Mouse (Mus musculus) forebrain, embryonic 11.5 days (tissue): ENCODE measurements at regions not wholly inside any gene's neighbourhood (a gene's known extent, or its start where the extent isn't known, plus 50 kb on each side); places are given as distances from the start of the nearest gene placed in this dataset.
A peak's percentile ranks its signal among the peaks of the same experiment; 100 is the strongest.

ENCODE experiments used
- ATAC-seq: fragments of 200-750 bp; cut with Nextera tagmentation; replicated peaks from 2 replicates; pipeline ENCODE4 v1.8.0; 2017; ENCODE audit warnings: moderate TSS enrichment; ENCODE audit not compliant: low FRiP score
- DNase-seq: peaks from one replicate; pipeline ENCODE4 v3.0.0-alpha.2; 2017; ENCODE audit warnings: low spot score
- H3K27ac ChIP-seq: fragments of 300-500 bp; sonication (generic); 2 replicates; pipeline ENCODE4 v1.5.1; 2014; ENCODE audit warnings: low read depth, low read length
- H3K27me3 ChIP-seq: fragments of 300-500 bp; sonication (generic); 2 replicates; pipeline ENCODE4 v1.6.1; 2014; ENCODE audit warnings: mild to moderate bottlenecking, low read length, mixed read lengths; ENCODE audit not compliant: control insufficient read depth, insufficient read depth
- H3K36me3 ChIP-seq: fragments of 300-500 bp; sonication (generic); 2 replicates; pipeline ENCODE4 v1.6.1; 2014; ENCODE audit warnings: mild to moderate bottlenecking, low read length, moderate library complexity, mixed read lengths; ENCODE audit not compliant: control insufficient read depth, insufficient read depth
- H3K4me1 ChIP-seq: fragments of 300-500 bp; sonication (generic); replicated peaks from 2 replicates; pipeline ENCODE4 v1.6.1; 2014; ENCODE audit warnings: low read length, mixed read lengths; ENCODE audit not compliant: control insufficient read depth, insufficient read depth
- H3K4me2 ChIP-seq: fragments of 300-500 bp; sonication (generic); 2 replicates; pipeline ENCODE4 v1.6.1; 2014; ENCODE audit warnings: low read depth, mild to moderate bottlenecking, low read length, moderate library complexity, mixed read lengths; ENCODE audit not compliant: severe bottlenecking
- H3K4me3 ChIP-seq: fragments of 300-500 bp; sonication (generic); 2 replicates; pipeline ENCODE4 v1.5.1; 2014; ENCODE audit warnings: low read depth, low read length
- H3K9ac ChIP-seq: fragments of 300-500 bp; sonication (generic); 2 replicates; pipeline ENCODE4 v1.6.1; 2014; ENCODE audit warnings: low read length
- H3K9me3 ChIP-seq: fragments of 300-500 bp; sonication (generic); 2 replicates; pipeline ENCODE4 v1.6.1; 2016; ENCODE audit warnings: low read length, mixed read lengths; ENCODE audit not compliant: control insufficient read depth
- WGBS: fragments of 180-500 bp; shearing (Covaris S2); extraction: QIAGEN DNeasy Blood & Tissue Kit; methylation state at CpG from one replicate; pipeline ENCODE4 v1.1.7; 2014; 5-methylcytosine and 5-hydroxymethylcytosine counted together

- ATAC-seq: no peak
- Histone ChIP-seq H3K27ac (no peak overlapping the region), H3K4me2 (no peak overlapping the region), H3K9ac (no peak overlapping the region), H3K4me3 (no peak overlapping the region), H3K9me3 (no peaks in the 10 kb centered on the region), H3K27me3 (no peaks in the 10 kb centered on the region), H3K4me1 (no peaks in the 10 kb centered on the region), H3K36me3 (no peaks in the 10 kb centered on the region)
- 77% methylated on average over 3 of the region's 3 CpGs for WGBS
- no peak for DNase-seq
Measured at GRCm38 (mm10) chr4:99516883-99517282, 139.2 kb upstream of the Foxd3 start.

GRCm38 (mm10) chr4:99527441-99527840, 128.7 kb upstream of the Foxd3 start:
- H3K4me3 ChIP-seq: no peak overlapping the region
- H3K4me2 ChIP-seq: no peak overlapping the region
- no peak overlapping the region for H3K27ac ChIP-seq
- DNase-seq (no peak), ATAC-seq (no peak)
- H3K27me3 ChIP-seq: no peaks in the 10 kb centered on the region
- WGBS: 89% methylated on average over 12 of the region's 12 CpGs
- H3K36me3 ChIP-seq: no peaks in the 10 kb centered on the region
- no peak overlapping the region for H3K9ac ChIP-seq
- no peaks in the 10 kb centered on the region for H3K4me1 ChIP-seq
- H3K9me3 ChIP-seq: no peaks in the 10 kb centered on the region

GRCm38 (mm10) chr4:99544014-99544413, 112.1 kb upstream of the Foxd3 start:
- 87% methylated on average over 6 of the region's 6 CpGs for WGBS
- no peak overlapping the region for H3K4me2 ChIP-seq
- H3K4me3 ChIP-seq: no peak overlapping the region
- H3K9me3 ChIP-seq: no peaks in the 10 kb centered on the region
- no peaks in the 10 kb centered on the region for H3K4me1 ChIP-seq
- ATAC-seq: no peak
- no peaks in the 10 kb centered on the region for H3K27me3 ChIP-seq
- no peaks in the 10 kb centered on the region for H3K36me3 ChIP-seq
- H3K9ac ChIP-seq: no peak overlapping the region
- H3K27ac ChIP-seq: no peak overlapping the region
- no peak for DNase-seq

GRCm38 (mm10) chr4:99545742-99546141, 110.4 kb upstream of the Foxd3 start:
- Histone ChIP-seq H3K27me3 (no peaks in the 10 kb centered on the region), H3K4me2 (no peak overlapping the region), H3K36me3 (no peaks in the 10 kb centered on the region), H3K4me3 (no peak overlapping the region), H3K9ac (no peak overlapping the region), H3K4me1 (no peaks in the 10 kb centered on the region), H3K9me3 (no peaks in the 10 kb centered on the region), H3K27ac (no peak overlapping the region)
- DNase-seq: no peak
- WGBS: 70% methylated on average over 3 of the region's 3 CpGs
- ATAC-seq: no peak

- Histone ChIP-seq H3K4me1 (no peaks in the 10 kb centered on the region), H3K27me3 (peaks cover 30% of the 10 kb centered on the region), H3K4me2 (no peak overlapping the region), H3K9ac (no peak overlapping the region), H3K4me3 (no peak overlapping the region), H3K36me3 (no peaks in the 10 kb centered on the region), H3K9me3 (no peaks in the 10 kb centered on the region), H3K27ac (no peak overlapping the region)
- WGBS: 65% methylated on average over 5 of the region's 5 CpGs
- DNase-seq (no peak), ATAC-seq (no peak)
Measured at GRCm38 (mm10) chr4:99557963-99558362, 98.1 kb upstream of the Foxd3 start.

DNA sequence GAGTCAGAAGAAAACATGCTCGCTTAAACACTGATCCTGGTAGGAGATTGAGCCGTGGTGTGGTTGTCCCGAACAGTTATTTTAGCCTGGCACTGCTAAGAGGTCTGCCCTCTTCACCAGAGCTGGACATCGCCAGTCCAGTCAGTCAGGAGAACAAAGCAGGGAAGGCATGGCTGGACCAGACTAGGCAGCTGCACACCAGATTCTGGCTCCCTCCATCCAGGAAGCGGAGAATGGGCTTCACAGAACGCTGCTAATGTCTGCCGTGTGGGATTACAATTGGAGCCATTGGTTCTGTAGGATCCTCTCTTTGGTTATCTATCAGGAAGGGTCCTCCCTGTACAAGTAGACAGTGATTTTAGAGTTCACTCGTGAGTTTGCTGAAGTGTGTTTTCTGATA, 95.5 kb upstream of the Foxd3 start:
- Histone ChIP-seq H3K9me3 (no peaks in the 10 kb centered on the region), H3K36me3 (no peaks in the 10 kb centered on the region), H3K4me3 (no peak overlapping the region), H3K4me1 (no peaks in the 10 kb centered on the region), H3K27me3 (peaks cover 42% of the 10 kb centered on the region), H3K27ac (no peak overlapping the region), H3K4me2 (no peak overlapping the region), H3K9ac (no peak overlapping the region)
- WGBS: 37% methylated on average over 8 of the region's 8 CpGs
- ATAC-seq: no peak
- no peak for DNase-seq

DNA sequence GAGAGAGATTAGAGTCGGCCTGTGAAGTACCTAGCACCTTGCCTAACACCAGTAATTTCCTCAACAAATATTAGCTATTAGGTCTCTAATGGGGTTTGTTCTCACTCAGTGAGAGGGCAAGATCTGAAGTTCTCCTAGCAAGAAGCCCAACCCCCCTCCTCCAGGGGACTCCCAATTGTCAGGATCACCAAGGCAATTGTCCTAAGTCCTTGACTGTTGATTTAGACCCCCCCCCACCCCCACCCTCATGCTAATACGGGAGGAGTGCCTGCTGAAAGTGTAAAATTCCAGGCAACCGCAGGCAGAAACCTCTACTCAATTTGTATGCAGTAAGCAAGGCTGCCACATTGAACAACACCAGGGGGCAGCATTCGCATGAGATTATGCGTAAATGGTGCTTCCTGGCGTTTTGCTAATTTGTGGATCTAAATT, 94.6 kb upstream of the Foxd3 start:
- WGBS: 7% methylated on average over 6 of the region's 6 CpGs
- Histone ChIP-seq H3K4me1 (no peaks in the 10 kb centered on the region), H3K4me3 (no peak overlapping the region), H3K27me3 (peaks cover 44% of the 10 kb centered on the region), H3K4me2 (no peak overlapping the region), H3K27ac (no peak overlapping the region), H3K36me3 (no peaks in the 10 kb centered on the region), H3K9ac (no peak overlapping the region), H3K9me3 (no peaks in the 10 kb centered on the region)
- DNase-seq: peak; percentile 65
- no peak for ATAC-seq

GRCm38 (mm10) chr4:99565401-99565800, 90.7 kb upstream of the Foxd3 start:
- H3K27me3 ChIP-seq: peaks cover 55% of the 10 kb centered on the region

DNA sequence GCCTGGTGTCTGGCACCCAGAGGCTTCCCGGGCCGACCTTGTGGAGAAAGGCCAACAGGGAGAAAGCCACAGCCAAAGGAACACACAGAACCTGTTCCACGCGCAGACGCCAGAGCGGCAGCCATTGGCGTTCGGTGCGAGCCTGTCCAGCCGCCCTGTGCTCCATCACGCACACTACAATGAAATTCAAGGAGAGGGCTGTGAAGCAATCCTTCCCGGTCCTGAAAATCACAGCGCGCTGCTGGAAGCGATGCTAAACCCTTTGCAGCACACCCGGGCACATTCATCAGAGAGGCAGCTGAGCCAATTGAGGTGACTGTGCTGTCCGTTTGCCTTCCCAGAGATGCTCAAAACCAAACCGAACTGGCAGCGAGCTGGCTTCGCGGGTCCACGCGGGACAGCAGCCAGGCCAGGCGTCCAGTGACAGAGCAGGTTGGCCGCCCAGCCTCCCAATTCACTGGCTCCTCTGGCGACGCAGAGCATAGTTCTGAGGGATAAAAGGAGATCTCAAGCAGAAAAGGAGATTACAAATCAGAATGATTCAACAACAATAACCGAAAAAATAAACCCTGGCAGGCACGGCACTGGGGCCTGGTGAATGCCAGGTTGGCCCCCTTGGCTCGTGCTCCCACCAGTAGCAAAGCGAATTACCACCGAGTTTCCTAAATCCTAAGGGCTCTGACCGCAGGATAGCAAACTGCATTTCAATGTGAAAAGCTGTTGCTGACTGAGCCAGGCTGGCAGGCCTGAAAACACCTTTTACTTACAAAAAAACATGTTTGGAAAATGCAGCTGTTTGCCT, 83.1 kb upstream of the Foxd3 start:
- H3K4me2 ChIP-seq: peak overlapping the region; percentile 45
- peak; percentile 80 for DNase-seq
- peak; percentile 71 for ATAC-seq
- peak overlapping the region; percentile 32; the same call in 1 of the 2 replicates for H3K9ac ChIP-seq
- peak overlapping the region; percentile 14; the same call in 1 of the 2 replicates for H3K4me3 ChIP-seq
- no peaks in the 10 kb centered on the region for H3K36me3 ChIP-seq
- peaks cover 6% of the 10 kb centered on the region; the same call in 1 of the 2 replicates for H3K4me1 ChIP-seq
- H3K9me3 ChIP-seq: peaks cover 3% of the 10 kb centered on the region; the same call in 1 of the 2 replicates
- H3K27me3 ChIP-seq: peaks cover 63% of the 10 kb centered on the region
- no peak overlapping the region for H3K27ac ChIP-seq
- 1% methylated on average over 33 of the region's 33 CpGs for WGBS

More at GRCm38 (mm10) chr4:99565401-99565800, 90.7 kb upstream of the Foxd3 start:
- ATAC-seq: no peak
- no peak overlapping the region for H3K4me2 ChIP-seq
- no peaks in the 10 kb centered on the region for H3K36me3 ChIP-seq
- DNase-seq: no peak
- 90% methylated on average over 9 of the region's 9 CpGs for WGBS
- no peak overlapping the region for H3K4me3 ChIP-seq
- H3K9ac ChIP-seq: no peak overlapping the region
- no peaks in the 10 kb centered on the region for H3K4me1 ChIP-seq
- peaks cover 3% of the 10 kb centered on the region; the same call in 1 of the 2 replicates for H3K9me3 ChIP-seq
- no peak overlapping the region for H3K27ac ChIP-seq
